Mouse (Mus musculus) liver, embryonic 14.5 days (tissue): ENCODE results near the gene Npr2. TPM values are rescaled to one million over a fixed set of nuclear protein-coding genes. Genes with fewer than 3 reads are reported as not detected.

Source experiments
- ATAC-seq: fragments of 200-750 bp; cut with Nextera tagmentation; 2 replicates; pipeline ENCODE4 v1.8.0; 2017; ENCODE audit warnings: moderate number of reproducible peaks, mild to moderate bottlenecking, moderate library complexity; ENCODE audit not compliant: insufficient read depth
- DNase-seq, 3 experiments: peaks; one replicate each; pipeline ENCODE4 v3.0.0-alpha.2; 2012 to 2013; ENCODE audit warnings: low read depth in 3 of 3, low spot score in 3 of 3
- H3K27ac ChIP-seq: fragments of 300-500 bp; sonication (generic); 2 replicates; pipeline ENCODE4 v1.5.1; 2014; ENCODE audit warnings: moderate library complexity, mild to moderate bottlenecking, control low read depth, inconsistent platforms
- H3K27me3 ChIP-seq: fragments of 300-500 bp; sonication (generic); 2 replicates; pipeline ENCODE4 v1.6.1; 2014; ENCODE audit warnings: mild to moderate bottlenecking, low read length, moderate library complexity; ENCODE audit not compliant: control insufficient read depth, insufficient read depth
- H3K36me3 ChIP-seq: fragments of 300-500 bp; sonication (generic); replicated peaks from 2 replicates; pipeline ENCODE4 v1.6.1; 2014; ENCODE audit warnings: low read depth; ENCODE audit not compliant: control insufficient read depth, insufficient read depth
- H3K4me1 ChIP-seq, 2 experiments: fragments of 200-500 bp in 1 of 2; fragments of 300-500 bp in 1 of 2; sonication (generic) in 1 of 2; replicated peaks; 2 replicates each; pipeline ENCODE4 v1.6.1; 2012 to 2014; ENCODE audit warnings: antibody characterized with exemption in 1 of 2, inconsistent platforms in 1 of 2, low read length in 1 of 2; ENCODE audit not compliant: control insufficient read depth in 2 of 2, insufficient read depth in 2 of 2
- H3K4me2 ChIP-seq: fragments of 300-500 bp; sonication (generic); 2 replicates; pipeline ENCODE4 v1.6.1; 2014; ENCODE audit warnings: low read depth, mild to moderate bottlenecking, control low read depth, moderate library complexity
- H3K4me3 ChIP-seq, 2 experiments: fragments of 200-500 bp in 1 of 2; fragments of 300-500 bp in 1 of 2; sonication (generic) in 1 of 2; 2 replicates each; pipeline ENCODE4 v1.5.1; 2012 to 2014; ENCODE audit warnings: low read depth in 2 of 2, low read length in 2 of 2, mild to moderate bottlenecking in 2 of 2, control low read depth in 1 of 2, inconsistent platforms in 1 of 2, moderate library complexity in 1 of 2; ENCODE audit not compliant: insufficient read depth in 1 of 2
- H3K9ac ChIP-seq: fragments of 300-500 bp; sonication (generic); replicated peaks from 2 replicates; pipeline ENCODE4 v1.6.1; 2014; ENCODE audit warnings: mild to moderate bottlenecking, control low read depth, moderate library complexity
- H3K9me3 ChIP-seq: fragments of 300-500 bp; sonication (generic); 2 replicates; pipeline ENCODE4 v1.6.1; 2016; ENCODE audit warnings: low read length, mixed read lengths; ENCODE audit not compliant: control insufficient read depth
- CTCF ChIP-seq: IDR thresholded peaks from 2 replicates; pipeline ENCODE4 v1.5.1; 2016; ENCODE audit warnings: antibody characterized with exemption, low read depth, control low read depth
- EP300 ChIP-seq: IDR thresholded peaks from 2 replicates; pipeline ENCODE4 v1.6.1; 2016; ENCODE audit warnings: antibody characterized with exemption, low read depth
- WGBS: fragments of 180-500 bp; shearing (Covaris S2); extraction: QIAGEN DNeasy Blood & Tissue Kit; methylation state at CpG from one replicate; pipeline ENCODE4 v1.1.7; 2014; ENCODE audit not compliant: insufficient replicate concordance; 5-methylcytosine and 5-hydroxymethylcytosine counted together
- polyA plus RNA-seq, 2 experiments: library from polyadenylated mRNA; depleted of rRNA in 1 of 2; stranded (reverse) in 1 of 2; unstranded in 1 of 2; fragments of >200 nt; fragmentation: Nextera tagmentation in 1 of 2; extraction: Ambion mirVana in 1 of 2; gene quantifications; 2 replicates each; pipeline versions ENCODE4 v1.2.1 to v1.2.3; 2012 to 2014

Npr2 gene
- polyA plus RNA-seq, 2 experiments, result 0.72 to 1.7 TPM

DNA sequence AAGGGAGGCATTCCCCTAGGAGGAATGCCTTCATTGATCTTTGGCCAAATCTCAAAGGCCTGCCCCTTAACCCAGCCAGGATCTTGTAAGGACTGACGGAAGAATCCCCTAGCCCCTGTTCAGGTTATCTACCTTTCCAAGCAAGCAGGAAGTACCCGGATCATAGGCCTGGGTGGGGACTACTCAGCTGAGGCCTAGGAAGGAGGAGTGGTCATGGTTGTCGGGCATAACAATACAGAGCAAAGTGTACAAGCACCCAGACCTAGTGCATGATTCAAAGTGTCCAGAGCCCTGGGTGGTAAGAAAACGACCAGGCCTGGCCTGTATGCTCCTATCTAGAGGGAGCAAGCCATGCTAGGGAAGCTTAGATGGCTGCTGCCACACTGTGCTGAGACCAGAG, 43.9 kb downstream of the Npr2 start:
- no peak for DNase-seq
- Histone ChIP-seq H3K36me3 (no peaks in the 10 kb centered on the region), H3K9me3 (no peaks in the 10 kb centered on the region), H3K4me2 (no peak overlapping the region), H3K9ac (no peak overlapping the region), H3K27me3 (no peaks in the 10 kb centered on the region; the same call in 1 of the 2 replicates), H3K4me1 (no peaks in the 10 kb centered on the region), H3K27ac (no peak overlapping the region), H3K4me3 (no peak overlapping the region)
- 55% methylated on average over 4 of the region's 4 CpGs for WGBS
- no peak for ATAC-seq
- TF ChIP-seq EP300 (no peak), CTCF (no peak)

DNA sequence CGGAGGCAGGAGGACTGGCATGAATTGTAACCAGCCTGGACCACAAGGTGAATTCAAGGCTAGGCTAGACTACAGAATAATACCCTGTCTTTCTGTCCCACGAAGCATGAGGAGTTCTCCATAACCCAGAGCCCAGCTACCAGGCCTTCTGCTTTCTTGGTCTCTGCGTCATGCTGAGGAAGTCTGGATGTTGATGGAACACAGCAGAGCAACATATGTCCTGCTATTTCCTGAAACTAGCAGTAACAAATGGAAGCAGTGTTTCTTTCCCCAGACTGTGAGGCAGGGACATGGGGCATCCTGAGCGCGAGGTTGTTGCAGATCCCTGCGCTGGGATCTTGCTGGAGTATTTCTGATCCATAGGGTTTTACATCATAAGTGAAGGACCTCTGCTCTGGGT, 46.8 kb downstream of the Npr2 start:
- no peaks in the 10 kb centered on the region for H3K27me3 ChIP-seq
- no peak for ATAC-seq
- no peak for TF ChIP-seq CTCF
- TF ChIP-seq EP300, result no peak

DNA sequence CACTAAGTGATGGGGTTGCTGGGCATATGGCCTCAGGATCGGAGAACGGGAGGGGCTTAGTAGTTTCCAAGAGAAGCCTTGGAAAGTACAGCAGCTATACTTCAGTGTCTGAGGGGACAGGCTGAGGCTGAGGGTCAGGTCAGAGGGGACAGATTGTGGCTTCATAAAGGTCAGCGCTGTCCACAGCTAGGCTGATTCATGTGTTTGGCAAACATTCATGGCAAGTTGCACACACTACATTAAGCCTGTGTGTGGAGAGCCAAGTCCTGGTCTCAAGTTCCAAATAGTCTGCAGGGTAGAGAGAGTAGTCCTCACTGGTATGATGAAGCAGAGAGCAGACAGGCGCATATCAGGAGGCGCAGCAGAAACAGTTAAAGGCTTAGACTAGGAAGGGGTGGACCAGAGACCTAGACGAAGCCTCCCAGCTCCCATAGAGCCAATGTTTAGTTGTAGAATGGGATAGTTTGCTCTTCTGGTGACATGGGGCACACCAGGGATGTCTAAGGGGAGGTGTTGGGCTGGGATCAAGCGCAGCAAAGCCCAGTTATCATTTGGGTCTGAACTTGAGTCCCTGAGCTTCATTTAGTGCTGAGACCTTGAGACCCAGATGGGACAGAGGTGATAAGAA, 47.8 kb downstream of the Npr2 start:
- no peak for DNase-seq
- no peaks in the 10 kb centered on the region for H3K9me3 ChIP-seq
- H3K27ac ChIP-seq, result no peak overlapping the region
- no peak overlapping the region for H3K9ac ChIP-seq
- no peaks in the 10 kb centered on the region for H3K4me1 ChIP-seq
- H3K4me3 ChIP-seq, result no peak overlapping the region
- WGBS, result 62% methylated on average over 7 of the region's 7 CpGs
- ATAC-seq, result no peak
- TF ChIP-seq CTCF (no peak), EP300 (no peak)
- no peaks in the 10 kb centered on the region for H3K27me3 ChIP-seq
- H3K36me3 ChIP-seq, result no peaks in the 10 kb centered on the region
- H3K4me2 ChIP-seq, result no peak overlapping the region

More for the DNA sequence above, 46.8 kb downstream of the Npr2 start:
- Histone ChIP-seq H3K9ac (no peak overlapping the region), H3K4me1 (no peaks in the 10 kb centered on the region), H3K36me3 (no peaks in the 10 kb centered on the region), H3K4me3 (no peak overlapping the region), H3K27ac (no peak overlapping the region), H3K4me2 (no peak overlapping the region), H3K9me3 (no peaks in the 10 kb centered on the region)
- DNase-seq, result no peak
- 71% methylated on average over 6 of the region's 6 CpGs for WGBS

GRCm38 (mm10) chr4:43690021-43690420, 58.3 kb downstream of the Npr2 start:
- TF ChIP-seq EP300, result no peak
- TF ChIP-seq CTCF, result no peak
- H3K4me1 ChIP-seq, result peaks cover 10 to 21% of the 10 kb centered on the region in 2 experiments; a peak in 3 of 4 replicates
- H3K27ac ChIP-seq, result no peak overlapping the region
- no peak overlapping the region for H3K9ac ChIP-seq
- H3K4me2 ChIP-seq, result no peak overlapping the region
- H3K9me3 ChIP-seq, result no peaks in the 10 kb centered on the region
- ATAC-seq (no peak), DNase-seq (no peak)
- no peaks in the 10 kb centered on the region for H3K27me3 ChIP-seq
- 84% methylated on average over 17 of the region's 17 CpGs for WGBS
- no peaks in the 10 kb centered on the region for H3K36me3 ChIP-seq
- H3K4me3 ChIP-seq, result no peak overlapping the region

- Histone ChIP-seq H3K4me1 (peaks cover 11 to 29% of the 10 kb centered on the region in 2 experiments; a peak in 3 of 4 replicates), H3K9me3 (no peaks in the 10 kb centered on the region), H3K4me2 (no peak overlapping the region), H3K27me3 (no peaks in the 10 kb centered on the region), H3K27ac (no peak overlapping the region), H3K36me3 (no peaks in the 10 kb centered on the region), H3K4me3 (no peak overlapping the region), H3K9ac (no peak overlapping the region)
- ATAC-seq (no peak), DNase-seq (no peak)
- 52% methylated on average over 5 of the region's 5 CpGs for WGBS
- no peak for TF ChIP-seq CTCF
- no peak for TF ChIP-seq EP300
Measured at GRCm38 (mm10) chr4:43691026-43691425, 59.3 kb downstream of the Npr2 start.
